Mouse (Mus musculus) megakaryocyte, embryonic 14.5 days (primary cell): ENCODE data around the gene Wdr26.

Experiments
- FLI1 ChIP-seq: IDR thresholded peaks from 2 replicates; pipeline ENCODE4 v1.6.1; 2012; ENCODE audit warnings: low read length, inconsistent platforms, mixed read lengths
- GATA1 ChIP-seq: IDR thresholded peaks from 3 replicates; pipeline ENCODE4 v1.6.1; 2012; ENCODE audit warnings: mixed read lengths, low read length, inconsistent platforms, borderline replicate concordance

DNA sequence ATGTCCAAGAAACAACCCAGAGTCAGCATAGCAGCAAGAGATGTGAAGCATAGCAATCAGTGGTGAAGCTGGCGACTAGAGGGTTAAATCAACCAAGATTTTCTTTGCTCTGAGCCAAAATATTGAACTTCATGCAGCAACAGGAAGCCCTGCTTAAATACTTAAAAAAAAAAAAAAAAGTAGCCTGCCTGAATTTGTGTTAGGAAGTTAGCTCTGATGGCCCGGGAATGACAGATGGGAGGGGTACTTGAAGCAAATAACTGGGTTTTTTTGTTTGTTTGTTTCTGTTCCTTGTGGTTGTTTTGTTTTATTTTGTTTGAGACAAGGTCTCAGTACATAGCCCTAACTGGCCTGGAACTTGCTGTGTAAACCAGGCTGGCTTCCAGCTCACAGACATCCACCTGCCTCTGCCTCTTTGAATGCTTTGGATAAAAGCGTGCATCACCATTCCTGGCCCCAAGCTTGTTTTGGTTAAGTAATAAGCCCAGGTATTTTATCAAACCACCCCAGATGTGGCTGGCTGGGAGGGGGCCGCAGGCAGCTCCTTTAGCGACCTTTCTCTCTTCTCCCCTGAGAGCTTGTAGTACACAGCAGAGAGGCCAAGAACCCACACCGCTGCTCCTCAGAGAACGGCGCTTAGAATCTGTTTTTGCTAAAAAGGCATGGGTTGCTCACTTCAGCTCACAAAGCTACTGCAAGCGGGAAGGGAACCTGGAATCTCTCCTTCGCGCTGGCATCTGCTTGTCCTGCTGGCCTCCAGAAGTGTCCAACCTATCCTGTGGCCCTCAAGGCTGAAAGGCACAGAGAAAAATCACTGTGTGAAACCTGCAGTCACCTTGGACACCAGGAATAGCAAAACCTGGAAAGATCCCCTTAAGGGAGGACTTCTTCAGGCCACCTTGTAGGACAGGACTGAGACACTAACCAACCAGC, 34.0 kb upstream of the Wdr26 start:
- TF ChIP-seq GATA1 (no peak), FLI1 (no peak)
